Mouse (Mus musculus): ENCODE results near the gene Arhgap45. TPM values are rescaled to one million over a fixed set of nuclear protein-coding genes. Genes with fewer than 3 reads are reported as not detected.

Gene Arhgap45
- 1.2 TPM in 2 replicates for polyA plus RNA-seq (2015; fragmentation: Nextera tagmentation; extraction: Ambion mirVana)

GRCm38 (mm10) chr10:80016511-80016910 lies at the start of gene Arhgap45:
Gene Arhgap45 (plus strand): TSS chr10:80016653.
- Histone ChIP-seq H3K27me3 (ENCODE audit: control insufficient read depth, insufficient read depth, low read depth, low read length) (peaks cover 52% of the 10 kb centered on the region), H3K9me3 (replicated peaks; ENCODE audit: control insufficient read depth, low read length, poor library complexity, severe bottlenecking) (no peaks in the 10 kb centered on the region; the same call in 1 of the 2 replicates), H3K4me2 (ENCODE audit: low read length) (no peak within 1 kb of the TSS), H3K27ac (ENCODE audit: low read length) (no peak within 1 kb of the TSS), H3K4me1 (ENCODE audit: control insufficient read depth, insufficient read depth, low read length) (no peaks in the 10 kb centered on the region), H3K9ac (ENCODE audit: low read depth, low read length) (no peak within 1 kb of the TSS), H3K4me3 (ENCODE audit: low read depth, low read length) (no peak within 1 kb of the TSS), H3K36me3 (ENCODE audit: control insufficient read depth, insufficient read depth, low read length) (peaks cover 3% of the 10 kb centered on the region)
- WGBS: 72% methylated on average over 11 of the region's 11 CpGs
- no peak for ATAC-seq

- H3K4me3 ChIP-seq (ENCODE audit: low read depth, low read length): no peak overlapping the region
- H3K9ac ChIP-seq (ENCODE audit: low read depth, low read length): no peak overlapping the region
- ATAC-seq: no peak
- no peaks in the 10 kb centered on the region for H3K9me3 ChIP-seq (replicated peaks; ENCODE audit: control insufficient read depth, low read length, poor library complexity, severe bottlenecking)
- 0 out of 2 replicates have a peak, but pooled peaks cover 3% of the 10 kb centered on the region for H3K4me1 ChIP-seq (ENCODE audit: control insufficient read depth, insufficient read depth, low read length)
- H3K27ac ChIP-seq (ENCODE audit: low read length): no peak overlapping the region
- no peak overlapping the region for H3K4me2 ChIP-seq (ENCODE audit: low read length)
- peaks cover 22% of the 10 kb centered on the region for H3K36me3 ChIP-seq (ENCODE audit: control insufficient read depth, insufficient read depth, low read length)
- peaks cover 18% of the 10 kb centered on the region for H3K27me3 ChIP-seq (ENCODE audit: control insufficient read depth, insufficient read depth, low read depth, low read length)
- 90% methylated on average over 5 of the region's 5 CpGs for WGBS
Measured at GRCm38 (mm10) chr10:79966886-79967400, 49.5 kb upstream of the Arhgap45 start.

GRCm38 (mm10) chr10:79968181-79968580 lies 48.3 kb upstream of the Arhgap45 start:
- Histone ChIP-seq H3K9me3 (replicated peaks; ENCODE audit: control insufficient read depth, low read length, poor library complexity, severe bottlenecking) (no peaks in the 10 kb centered on the region), H3K4me3 (ENCODE audit: low read depth, low read length) (no peak overlapping the region), H3K36me3 (ENCODE audit: control insufficient read depth, insufficient read depth, low read length) (peaks cover 21% of the 10 kb centered on the region), H3K27ac (ENCODE audit: low read length) (no peak overlapping the region), H3K9ac (ENCODE audit: low read depth, low read length) (no peak overlapping the region), H3K4me1 (ENCODE audit: control insufficient read depth, insufficient read depth, low read length) (0 out of 2 replicates have a peak, but pooled peaks cover 3% of the 10 kb centered on the region), H3K27me3 (ENCODE audit: control insufficient read depth, insufficient read depth, low read depth, low read length) (peaks cover 20% of the 10 kb centered on the region), H3K4me2 (ENCODE audit: low read length) (no peak overlapping the region)
- 88% methylated on average over 1 of the region's 1 CpGs for WGBS
- ATAC-seq: no peak

- Histone ChIP-seq H3K9me3 (replicated peaks; ENCODE audit: control insufficient read depth, low read length, poor library complexity, severe bottlenecking) (no peaks in the 10 kb centered on the region), H3K4me1 (ENCODE audit: control insufficient read depth, insufficient read depth, low read length) (0 out of 2 replicates have a peak, but pooled peaks cover 3% of the 10 kb centered on the region), H3K27me3 (ENCODE audit: control insufficient read depth, insufficient read depth, low read depth, low read length) (peaks cover 20% of the 10 kb centered on the region), H3K36me3 (ENCODE audit: control insufficient read depth, insufficient read depth, low read length) (peaks cover 16% of the 10 kb centered on the region), H3K4me3 (ENCODE audit: low read depth, low read length) (no peak overlapping the region), H3K27ac (ENCODE audit: low read length) (no peak overlapping the region), H3K4me2 (ENCODE audit: low read length) (no peak overlapping the region), H3K9ac (ENCODE audit: low read depth, low read length) (no peak overlapping the region)
- no peak for ATAC-seq
- 16% methylated on average over 3 of the region's 3 CpGs for WGBS
Measured at GRCm38 (mm10) chr10:79969124-79969568, 47.3 kb upstream of the Arhgap45 start.

- no peaks in the 10 kb centered on the region for H3K9me3 ChIP-seq (replicated peaks; ENCODE audit: control insufficient read depth, low read length, poor library complexity, severe bottlenecking)
- 0 out of 2 replicates have a peak, but pooled peaks cover 3% of the 10 kb centered on the region for H3K4me1 ChIP-seq (ENCODE audit: control insufficient read depth, insufficient read depth, low read length)
- H3K4me2 ChIP-seq (ENCODE audit: low read length): peak within 1 kb of the TSS; percentile 56
- ATAC-seq: 0 out of 2 replicates have a peak, but pooled peaks have one; percentile 16
- H3K4me3 ChIP-seq (ENCODE audit: low read depth, low read length): peak within 1 kb of the TSS; percentile 36
- peak within 1 kb of the TSS; percentile 52 for H3K9ac ChIP-seq (ENCODE audit: low read depth, low read length)
- 8% methylated on average over 47 of the region's 47 CpGs for WGBS
- H3K36me3 ChIP-seq (ENCODE audit: control insufficient read depth, insufficient read depth, low read length): peaks cover 18% of the 10 kb centered on the region
- no peak within 1 kb of the TSS for H3K27ac ChIP-seq (ENCODE audit: low read length)
- peaks cover 20% of the 10 kb centered on the region for H3K27me3 ChIP-seq (ENCODE audit: control insufficient read depth, insufficient read depth, low read depth, low read length)
Measured at GRCm38 (mm10) chr10:79970415-79971182, 45.9 kb upstream of the Arhgap45 start, which contains the start of gene Grin3b. Gene Grin3b (plus strand): TSS chr10:79970715.

GRCm38 (mm10) chr10:79971183-79971497 lies 45.3 kb upstream of the Arhgap45 start:
- Histone ChIP-seq H3K27me3 (ENCODE audit: control insufficient read depth, insufficient read depth, low read depth, low read length) (peaks cover 20% of the 10 kb centered on the region), H3K9me3 (replicated peaks; ENCODE audit: control insufficient read depth, low read length, poor library complexity, severe bottlenecking) (no peaks in the 10 kb centered on the region), H3K4me1 (ENCODE audit: control insufficient read depth, insufficient read depth, low read length) (0 out of 2 replicates have a peak, but pooled peaks cover 3% of the 10 kb centered on the region), H3K4me2 (ENCODE audit: low read length) (peak overlapping the region; percentile 56), H3K9ac (ENCODE audit: low read depth, low read length) (peak overlapping the region; percentile 52), H3K27ac (ENCODE audit: low read length) (no peak overlapping the region), H3K4me3 (ENCODE audit: low read depth, low read length) (peak overlapping the region; percentile 36), H3K36me3 (ENCODE audit: control insufficient read depth, insufficient read depth, low read length) (peaks cover 24% of the 10 kb centered on the region)
- no peak for ATAC-seq
- 10% methylated on average over 20 of the region's 21 CpGs for WGBS

GRCm38 (mm10) chr10:79972831-79973230 lies 43.6 kb upstream of the Arhgap45 start:
- Histone ChIP-seq H3K4me1 (ENCODE audit: control insufficient read depth, insufficient read depth, low read length) (0 out of 2 replicates have a peak, but pooled peaks cover 3% of the 10 kb centered on the region), H3K36me3 (ENCODE audit: control insufficient read depth, insufficient read depth, low read length) (peaks cover 28% of the 10 kb centered on the region), H3K9me3 (replicated peaks; ENCODE audit: control insufficient read depth, low read length, poor library complexity, severe bottlenecking) (no peaks in the 10 kb centered on the region), H3K9ac (ENCODE audit: low read depth, low read length) (no peak overlapping the region), H3K4me2 (ENCODE audit: low read length) (no peak overlapping the region), H3K27ac (ENCODE audit: low read length) (no peak overlapping the region), H3K27me3 (ENCODE audit: control insufficient read depth, insufficient read depth, low read depth, low read length) (peaks cover 20% of the 10 kb centered on the region), H3K4me3 (ENCODE audit: low read depth, low read length) (no peak overlapping the region)
- 70% methylated on average over 14 of the region's 14 CpGs for WGBS
- no peak for ATAC-seq

- H3K9ac ChIP-seq (ENCODE audit: low read depth, low read length): no peak overlapping the region
- no peaks in the 10 kb centered on the region for H3K9me3 ChIP-seq (replicated peaks; ENCODE audit: control insufficient read depth, low read length, poor library complexity, severe bottlenecking)
- no peak overlapping the region for H3K4me3 ChIP-seq (ENCODE audit: low read depth, low read length)
- ATAC-seq: no peak
- H3K4me2 ChIP-seq (ENCODE audit: low read length): no peak overlapping the region
- peaks cover 20% of the 10 kb centered on the region for H3K27me3 ChIP-seq (ENCODE audit: control insufficient read depth, insufficient read depth, low read depth, low read length)
- WGBS: 93% methylated on average over 21 of the region's 21 CpGs
- peaks cover 40% of the 10 kb centered on the region for H3K36me3 ChIP-seq (ENCODE audit: control insufficient read depth, insufficient read depth, low read length)
- 0 out of 2 replicates have a peak, but pooled peaks cover 3% of the 10 kb centered on the region for H3K4me1 ChIP-seq (ENCODE audit: control insufficient read depth, insufficient read depth, low read length)
- no peak overlapping the region for H3K27ac ChIP-seq (ENCODE audit: low read length)
Measured at GRCm38 (mm10) chr10:79974087-79974486, 42.4 kb upstream of the Arhgap45 start.

- no peak for ATAC-seq
- H3K9me3 ChIP-seq (replicated peaks; ENCODE audit: control insufficient read depth, low read length, poor library complexity, severe bottlenecking): no peaks in the 10 kb centered on the region
- H3K27ac ChIP-seq (ENCODE audit: low read length): no peak overlapping the region
- WGBS: 92% methylated on average over 8 of the region's 8 CpGs
- H3K9ac ChIP-seq (ENCODE audit: low read depth, low read length): no peak overlapping the region
- H3K4me2 ChIP-seq (ENCODE audit: low read length): no peak overlapping the region
- H3K4me3 ChIP-seq (ENCODE audit: low read depth, low read length): no peak overlapping the region
- peaks cover 43% of the 10 kb centered on the region for H3K36me3 ChIP-seq (ENCODE audit: control insufficient read depth, insufficient read depth, low read length)
- peaks cover 16% of the 10 kb centered on the region for H3K27me3 ChIP-seq (ENCODE audit: control insufficient read depth, insufficient read depth, low read depth, low read length)
- 0 out of 2 replicates have a peak, but pooled peaks cover 3% of the 10 kb centered on the region for H3K4me1 ChIP-seq (ENCODE audit: control insufficient read depth, insufficient read depth, low read length)
Measured at GRCm38 (mm10) chr10:79974668-79975067, 41.8 kb upstream of the Arhgap45 start.

Data from midbrain, embryonic 16.5 days (tissue).